Mouse (Mus musculus) bone marrow macrophage, adult 2 months (primary cell): ENCODE measurements around the gene Copb2.

Experiments
- CTCF ChIP-seq: IDR thresholded peaks from 2 replicates; pipeline ENCODE4 v1.5.1; 2012; ENCODE audit warnings: low read depth, mild to moderate bottlenecking, low read length, moderate library complexity
- POLR2A ChIP-seq: IDR thresholded peaks from 2 replicates; pipeline ENCODE4 v1.6.1; 2012; ENCODE audit warnings: mild to moderate bottlenecking, low read depth, low read length, borderline replicate concordance

- no peak for TF ChIP-seq CTCF
- TF ChIP-seq POLR2A: no peak
Measured at GRCm38 (mm10) chr9:98600094-98600493, 36.6 kb downstream of the Copb2 start.
